Mouse (Mus musculus): ENCODE data around the gene Nr2c2ap.

Gene Nr2c2ap

GRCm38 (mm10) chr8:70137890-70138289 lies 6.8 kb downstream of the Nr2c2ap start:
- TF ChIP-seq GATA4 (IDR thresholded peaks at IDR 0.05; ENCODE audit: insufficient replicate concordance, low read length) = no peak

GRCm38 (mm10) chr8:70139026-70139857 lies 8.1 kb downstream of the Nr2c2ap start, which contains the start of the genes Rfxank, Borcs8 and Mef2b:
TSS of gene Rfxank (minus strand) at chr8:70139154.
TSS of gene Borcs8 (plus strand) at chr8:70139499.
TSS of gene Mef2b (plus strand) at chr8:70139711.
- no peak for TF ChIP-seq GATA4 (IDR thresholded peaks at IDR 0.05; ENCODE audit: insufficient replicate concordance, low read length)

- no peak for TF ChIP-seq GATA4 (IDR thresholded peaks at IDR 0.05; ENCODE audit: insufficient replicate concordance, low read length)
These were observed 8.8 kb downstream of the Nr2c2ap start for GRCm38 (mm10) chr8:70139981-70140380.

GRCm38 (mm10) chr8:70147678-70148607 lies 16.8 kb downstream of the Nr2c2ap start:
- no peak for TF ChIP-seq GATA4 (IDR thresholded peaks at IDR 0.05; ENCODE audit: insufficient replicate concordance, low read length)

GRCm38 (mm10) chr8:70150158-70150557 lies 19.0 kb downstream of the Nr2c2ap start:
- no peak for TF ChIP-seq GATA4 (IDR thresholded peaks at IDR 0.05; ENCODE audit: insufficient replicate concordance, low read length)

GRCm38 (mm10) chr8:70152537-70153257 lies 21.6 kb downstream of the Nr2c2ap start:
- no peak for TF ChIP-seq GATA4 (IDR thresholded peaks at IDR 0.05; ENCODE audit: insufficient replicate concordance, low read length)

GRCm38 (mm10) chr8:70157240-70157800 lies 26.2 kb downstream of the Nr2c2ap start:
- no peak for TF ChIP-seq GATA4 (IDR thresholded peaks at IDR 0.05; ENCODE audit: insufficient replicate concordance, low read length)

- TF ChIP-seq GATA4 (IDR thresholded peaks at IDR 0.05; ENCODE audit: insufficient replicate concordance, low read length) = no peak
These were observed 27.1 kb downstream of the Nr2c2ap start for GRCm38 (mm10) chr8:70158069-70158853.

GRCm38 (mm10) chr8:70159211-70159610 lies 28.1 kb downstream of the Nr2c2ap start:
- TF ChIP-seq GATA4 (IDR thresholded peaks at IDR 0.05; ENCODE audit: insufficient replicate concordance, low read length) = no peak

- TF ChIP-seq GATA4 (IDR thresholded peaks at IDR 0.05; ENCODE audit: insufficient replicate concordance, low read length) = no peak
These were observed 28.9 kb downstream of the Nr2c2ap start for GRCm38 (mm10) chr8:70160015-70160414.

- no peak for TF ChIP-seq GATA4 (IDR thresholded peaks at IDR 0.05; ENCODE audit: insufficient replicate concordance, low read length)
These were observed 32.2 kb downstream of the Nr2c2ap start for GRCm38 (mm10) chr8:70163316-70163715.

- no peak for TF ChIP-seq GATA4 (IDR thresholded peaks at IDR 0.05; ENCODE audit: insufficient replicate concordance, low read length)
These were observed 35.5 kb downstream of the Nr2c2ap start for GRCm38 (mm10) chr8:70166504-70167110.

GRCm38 (mm10) chr8:70170116-70170515 lies 39.0 kb downstream of the Nr2c2ap start:
- TF ChIP-seq GATA4 (IDR thresholded peaks at IDR 0.05; ENCODE audit: insufficient replicate concordance, low read length) = no peak

Measured in liver, adult (tissue).